Mouse (Mus musculus) thymus, postnatal 36 days (tissue): ENCODE data around the gene Ndufab1.

Source experiments
- DNase-seq, 2 experiments: peaks; one replicate each; pipeline ENCODE4 v3.0.0; 2022; ENCODE audit warnings: mixed read lengths in 2 of 2

Ndufab1 gene

DNA sequence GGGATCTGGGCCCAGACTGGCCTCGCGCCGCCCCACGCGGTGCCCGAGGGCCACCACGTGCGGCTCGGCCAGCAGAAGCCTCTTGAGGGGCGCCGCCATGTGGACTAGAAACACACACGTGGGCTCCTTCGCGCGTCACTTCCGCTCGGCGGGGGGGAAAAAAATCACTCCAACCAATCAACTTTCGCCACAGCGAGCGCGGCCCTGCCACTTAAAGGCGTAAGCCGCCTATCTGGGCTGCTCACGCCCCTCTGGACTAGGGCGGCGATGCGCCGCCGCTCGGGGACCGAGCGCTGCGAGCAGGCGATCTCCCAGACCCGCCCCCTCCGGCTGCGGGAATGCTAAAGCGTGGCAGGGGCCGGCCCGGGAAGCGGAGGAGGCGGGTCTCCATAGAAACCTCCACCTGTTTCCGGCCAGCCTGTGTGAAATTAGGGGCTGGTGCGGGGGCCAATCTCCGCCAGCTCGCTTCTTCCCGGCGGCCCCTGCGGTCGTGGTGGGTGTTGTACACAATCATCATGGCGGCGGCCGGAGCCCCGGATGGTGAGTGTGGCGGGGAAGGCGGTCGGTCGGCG lies 34.7 kb downstream of the Ndufab1 start, which contains the start of the genes Ubfd1 and Ears2:
TSS of gene Ubfd1 (plus strand) at position 231 of the 572 bp plus-strand sequence.
TSS of gene Ears2 (minus strand) at position 319 of the 572 bp plus-strand sequence.
- DNase-seq = peak; percentile 90 to 91

DNA sequence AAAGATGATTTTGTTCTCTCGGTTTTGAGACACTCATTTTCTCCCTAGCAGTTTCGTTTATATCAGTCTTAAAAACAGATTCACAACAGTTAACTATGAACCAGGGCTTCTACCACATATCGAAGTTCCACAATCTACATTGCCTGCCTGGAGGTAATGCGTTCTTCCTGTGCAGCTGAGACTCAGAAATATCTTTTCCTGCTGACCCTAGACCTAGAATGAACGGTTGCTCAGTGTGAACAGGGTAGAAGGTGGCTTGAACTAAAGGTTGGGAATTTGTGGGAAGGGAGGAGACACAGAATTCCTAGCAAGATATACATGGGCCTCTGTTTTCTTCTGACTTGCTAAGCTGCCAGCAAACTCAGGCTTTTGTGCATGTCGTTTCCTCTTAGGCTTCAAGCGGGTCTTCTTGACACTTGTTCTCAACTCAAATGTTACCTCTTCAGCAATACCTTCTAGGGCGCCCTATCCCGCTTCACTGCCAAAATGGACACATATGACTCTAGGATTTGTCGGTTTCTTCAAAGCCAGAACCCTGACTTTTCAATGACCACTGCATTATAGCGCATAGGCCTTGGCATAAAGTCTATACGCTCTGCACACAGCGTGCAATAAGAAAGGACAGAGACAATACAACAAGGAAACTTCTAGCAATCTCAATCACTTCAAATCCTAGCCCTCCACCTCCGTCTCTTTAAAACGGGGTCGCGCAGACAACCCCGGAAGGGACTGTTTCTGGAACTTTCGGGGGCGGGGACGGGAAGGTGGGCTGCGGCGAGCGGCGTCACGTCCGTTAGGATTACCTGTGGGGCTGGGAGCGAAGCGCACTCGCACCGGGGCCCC lies 35.4 kb downstream of the Ndufab1 start:
- no peak for DNase-seq

- DNase-seq = no peak
Measured at GRCm38 (mm10) chr7:122065656-122066055, 36.0 kb downstream of the Ndufab1 start.

- no peak for DNase-seq
Measured at GRCm38 (mm10) chr7:122056633-122057032, 45.1 kb downstream of the Ndufab1 start.

DNA sequence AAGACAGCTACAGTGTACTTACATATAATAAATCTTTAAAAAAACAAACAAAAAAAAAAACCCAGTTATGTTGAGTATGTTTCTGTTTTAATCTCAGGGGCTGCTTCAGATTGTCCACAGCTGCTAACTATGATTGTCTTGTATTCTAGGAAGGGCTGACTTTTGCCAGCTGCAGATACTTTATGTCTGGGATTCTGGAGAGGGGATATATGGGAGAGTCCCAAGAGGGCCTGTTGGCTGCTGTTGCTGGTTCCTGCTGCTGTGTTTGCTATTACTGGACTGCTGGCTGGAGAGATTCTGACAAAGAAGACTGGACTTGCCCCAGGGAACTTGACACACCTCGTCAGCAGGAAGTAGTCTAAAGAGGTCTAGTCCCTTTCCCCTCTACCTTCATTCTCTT lies 50.9 kb downstream of the Ndufab1 start:
- DNase-seq = no peak

- no peak for DNase-seq
Measured at GRCm38 (mm10) chr7:122048191-122048590, 53.5 kb downstream of the Ndufab1 start.

- no peak for DNase-seq
Measured at GRCm38 (mm10) chr7:122046813-122047212, 54.9 kb downstream of the Ndufab1 start.

DNA sequence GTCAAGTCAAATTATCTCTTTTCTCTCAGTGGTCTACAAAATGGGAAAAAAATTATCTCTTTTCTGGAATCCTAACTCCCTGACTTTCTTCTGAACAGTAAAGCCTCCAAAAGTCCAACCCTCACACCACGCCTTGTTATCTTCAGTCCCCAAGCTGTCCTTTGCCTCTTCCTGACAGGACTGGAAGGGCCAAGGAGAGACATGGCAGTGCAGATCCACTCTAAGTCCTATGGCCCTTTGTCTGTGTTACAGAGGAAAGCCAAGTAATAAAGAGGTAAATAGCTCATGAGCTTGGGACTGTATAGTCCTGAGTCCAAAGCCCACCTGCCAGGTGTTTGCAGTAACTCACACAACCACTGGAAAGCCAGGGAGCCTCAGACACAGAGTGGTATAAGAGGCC lies 56.0 kb downstream of the Ndufab1 start:
- DNase-seq = no peak

- DNase-seq = no peak
Measured at GRCm38 (mm10) chr7:122045181-122045634, 56.5 kb downstream of the Ndufab1 start.

GRCm38 (mm10) chr7:122044106-122044505 lies 57.6 kb downstream of the Ndufab1 start:
- DNase-seq = no peak
